Mouse (Mus musculus): ENCODE results near the gene Cadm3.
"Not testable (repeated sequence)": the region's sequence is repeated elsewhere in the genome, so short reads cannot be mapped to it uniquely, and the experiment has no call there.

Cadm3 gene

GRCm38 (mm10) chr1:173323839-173324585, 43.5 kb downstream of the Cadm3 start:
- DNase-seq (ENCODE audit: low spot score in 2 of 2): peak; percentile 37 to 76

GRCm38 (mm10) chr1:173322249-173322627, 45.3 kb downstream of the Cadm3 start:
- no peak for DNase-seq (ENCODE audit: low spot score in 2 of 2)

GRCm38 (mm10) chr1:173321593-173322248, 45.8 kb downstream of the Cadm3 start:
- no peak for DNase-seq (ENCODE audit: low spot score in 2 of 2)

GRCm38 (mm10) chr1:173317925-173318477, 49.5 kb downstream of the Cadm3 start:
- no peak for DNase-seq (ENCODE audit: low spot score in 2 of 2)

DNA sequence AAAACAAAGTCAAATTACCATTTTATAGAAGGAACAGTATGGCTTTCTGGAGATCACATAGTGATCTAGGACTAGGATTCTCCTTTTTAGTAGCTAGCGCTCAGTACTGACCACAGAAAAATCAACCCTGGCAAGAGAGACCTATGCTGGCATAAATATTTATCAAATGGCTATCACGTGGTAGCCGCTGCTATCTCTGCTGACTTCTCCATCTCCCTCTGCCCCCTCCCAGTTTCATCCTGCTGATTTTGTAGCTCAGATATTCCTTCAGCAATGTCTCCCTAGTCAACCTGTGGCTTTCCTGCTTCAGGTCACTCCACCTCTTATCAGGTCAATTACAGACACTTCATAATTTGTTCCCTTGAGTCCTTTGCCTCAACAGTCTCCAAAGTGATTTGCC, 51.8 kb downstream of the Cadm3 start:
- no peak for DNase-seq (ENCODE audit: low spot score in 2 of 2)

GRCm38 (mm10) chr1:173313535-173314050, 53.9 kb downstream of the Cadm3 start:
- DNase-seq (ENCODE audit: low spot score in 2 of 2): not testable (repeated sequence)

DNA sequence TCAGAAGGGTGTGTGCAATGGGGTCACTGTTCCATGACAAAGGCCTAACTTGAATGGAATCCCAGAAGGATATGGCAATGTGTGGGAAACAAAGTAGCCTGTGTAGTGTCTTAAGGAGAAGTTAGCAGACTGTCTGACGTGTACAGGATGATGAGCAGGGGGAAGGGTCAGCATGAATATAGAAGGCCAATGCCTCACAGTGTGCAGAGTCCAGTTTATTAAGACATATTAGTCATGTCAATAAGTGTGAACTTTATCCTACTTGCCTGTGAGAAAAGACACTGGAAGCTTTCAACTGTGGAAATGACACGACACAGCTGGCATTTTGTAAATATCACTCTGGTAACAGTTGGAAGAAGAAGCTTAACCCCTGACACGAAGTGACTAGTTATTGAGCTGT, 64.7 kb downstream of the Cadm3 start:
- DNase-seq (ENCODE audit: low spot score in 2 of 2): not testable (repeated sequence)

Measured in spleen, postnatal 4 days (tissue).